Mouse (Mus musculus) G1E (cell line): ENCODE data around the gene Vav3.

Experiments used
- CTCF ChIP-seq: IDR thresholded peaks from 2 replicates; pipeline ENCODE4 v1.5.1; 2012; ENCODE audit warnings: low read depth, low read length, inconsistent platforms, mixed read lengths
- GATA1 ChIP-seq: IDR thresholded peaks from 2 replicates; pipeline ENCODE4 v1.6.1; 2012; ENCODE audit warnings: borderline replicate concordance, low read length, inconsistent platforms, mixed read lengths
- POLR2AphosphoS5 ChIP-seq: IDR thresholded peaks from 2 replicates; pipeline ENCODE4 v1.6.1; 2012; ENCODE audit warnings: low read depth, low read length, inconsistent platforms; ENCODE audit not compliant: insufficient replicate concordance
- TAL1 ChIP-seq: conservative IDR thresholded peaks from 2 replicates; pipeline ENCODE4 v1.6.1; 2012; ENCODE audit warnings: low read depth, low read length, inconsistent platforms, mixed read lengths

- TF ChIP-seq CTCF (no peak), TAL1 (no peak), GATA1 (no peak), POLR2AphosphoS5 (no peak)
Measured at GRCm38 (mm10) chr3:109362310-109362709, 21.9 kb downstream of the Vav3 start.
